Mouse (Mus musculus) megakaryocyte, embryonic 14.5 days (primary cell): ENCODE data around the gene Zranb3. TPM values are rescaled to one million over a fixed set of nuclear protein-coding genes. Genes with fewer than 3 reads are reported as not detected.
A peak's percentile ranks its signal among the peaks of the same experiment; 100 is the strongest.

Source experiments
- H3K27me3 ChIP-seq: replicated peaks from 2 replicates; pipeline ENCODE3; 2012; ENCODE audit warnings: inconsistent platforms
- H3K36me3 ChIP-seq: replicated peaks from 2 replicates; pipeline ENCODE3; 2012; ENCODE audit warnings: low read length, inconsistent platforms, mixed read lengths
- H3K4me1 ChIP-seq: 2 replicates; pipeline ENCODE4 v1.6.1; 2012; ENCODE audit warnings: inconsistent platforms
- H3K4me3 ChIP-seq: replicated peaks from 2 replicates; pipeline ENCODE3; 2012; ENCODE audit warnings: moderate library complexity, mild to moderate bottlenecking, inconsistent platforms
- H3K9me3 ChIP-seq: 2 replicates; pipeline ENCODE4 v1.6.1; 2012; ENCODE audit warnings: inconsistent platforms
- FLI1 ChIP-seq: IDR thresholded peaks from 2 replicates; pipeline ENCODE4 v1.6.1; 2012; ENCODE audit warnings: low read length, inconsistent platforms, mixed read lengths
- GATA1 ChIP-seq: IDR thresholded peaks from 3 replicates; pipeline ENCODE4 v1.6.1; 2012; ENCODE audit warnings: mixed read lengths, low read length, inconsistent platforms, borderline replicate concordance
- polyA plus RNA-seq: library from polyadenylated mRNA; stranded (reverse); fragments of >175 nt; gene quantifications from 2 replicates; pipeline ENCODE4 v1.2.3, GENCODE M21; 2012; ENCODE audit warnings: low replicate concordance; ENCODE audit not compliant: insufficient read depth

Zranb3 gene
- polyA plus RNA-seq, 1 experiment = 0.64 TPM

DNA sequence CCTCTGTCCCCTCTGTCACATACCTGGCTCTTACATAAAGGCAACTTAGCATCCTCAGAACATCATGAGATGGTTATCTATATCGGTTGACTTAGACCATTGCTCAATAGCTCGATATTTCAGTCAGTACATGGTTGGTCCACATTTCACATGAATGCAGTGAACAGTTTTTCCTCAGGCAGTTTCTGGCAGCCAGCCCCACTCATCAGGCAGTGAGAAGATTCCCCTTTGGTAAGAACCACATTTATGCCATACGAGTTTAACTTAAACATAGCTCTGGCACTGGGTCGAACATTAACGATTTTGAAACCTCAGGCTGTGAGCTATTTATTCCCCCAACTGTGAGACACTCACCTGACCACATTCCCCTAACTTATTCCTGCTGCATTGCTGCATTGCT lies 154.1 kb downstream of the Zranb3 start:
- H3K4me1 ChIP-seq = peaks cover 29% of the 10 kb centered on the region
- H3K4me3 ChIP-seq = no peak overlapping the region
- peaks cover 11% of the 10 kb centered on the region for H3K9me3 ChIP-seq
- peaks cover 89% of the 10 kb centered on the region for H3K36me3 ChIP-seq
- TF ChIP-seq FLI1 = no peak
- no peak for TF ChIP-seq GATA1
- no peaks in the 10 kb centered on the region for H3K27me3 ChIP-seq

DNA sequence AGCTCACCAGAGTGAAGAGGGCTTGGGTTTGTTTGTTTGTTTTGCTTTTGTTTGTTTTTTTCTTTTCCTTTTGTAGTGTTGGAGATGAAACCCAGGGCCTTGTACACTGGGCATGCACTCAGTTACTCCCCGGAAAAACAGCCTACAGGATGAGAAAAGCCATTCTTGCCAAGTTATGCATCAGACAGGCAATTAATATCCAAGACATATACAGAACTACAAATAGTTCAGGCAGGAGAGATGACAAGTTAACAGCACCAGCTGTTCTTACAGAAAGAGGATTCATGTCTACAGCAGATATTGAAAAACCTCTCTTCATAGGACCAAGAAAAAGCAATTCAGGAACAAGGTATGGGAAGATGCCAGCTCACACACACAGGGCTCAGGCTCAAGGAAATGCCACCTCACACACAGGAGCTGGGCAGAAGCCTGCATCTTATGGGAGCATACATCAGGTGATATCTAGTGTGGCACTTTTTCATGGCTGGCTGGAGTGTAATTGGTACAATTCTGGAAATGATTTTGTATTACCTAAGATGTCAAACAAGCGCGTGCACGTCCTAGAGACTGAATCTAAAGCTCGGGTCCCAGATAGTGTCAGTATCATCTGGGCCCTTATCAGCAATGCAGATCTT lies 156.1 kb downstream of the Zranb3 start:
- Histone ChIP-seq H3K4me3 (peak overlapping the region; percentile 53), H3K36me3 (peaks cover 89% of the 10 kb centered on the region), H3K27me3 (no peaks in the 10 kb centered on the region), H3K4me1 (peaks cover 34% of the 10 kb centered on the region), H3K9me3 (peaks cover 11% of the 10 kb centered on the region)
- no peak; the same call in 2 of the 3 replicates for TF ChIP-seq GATA1

DNA sequence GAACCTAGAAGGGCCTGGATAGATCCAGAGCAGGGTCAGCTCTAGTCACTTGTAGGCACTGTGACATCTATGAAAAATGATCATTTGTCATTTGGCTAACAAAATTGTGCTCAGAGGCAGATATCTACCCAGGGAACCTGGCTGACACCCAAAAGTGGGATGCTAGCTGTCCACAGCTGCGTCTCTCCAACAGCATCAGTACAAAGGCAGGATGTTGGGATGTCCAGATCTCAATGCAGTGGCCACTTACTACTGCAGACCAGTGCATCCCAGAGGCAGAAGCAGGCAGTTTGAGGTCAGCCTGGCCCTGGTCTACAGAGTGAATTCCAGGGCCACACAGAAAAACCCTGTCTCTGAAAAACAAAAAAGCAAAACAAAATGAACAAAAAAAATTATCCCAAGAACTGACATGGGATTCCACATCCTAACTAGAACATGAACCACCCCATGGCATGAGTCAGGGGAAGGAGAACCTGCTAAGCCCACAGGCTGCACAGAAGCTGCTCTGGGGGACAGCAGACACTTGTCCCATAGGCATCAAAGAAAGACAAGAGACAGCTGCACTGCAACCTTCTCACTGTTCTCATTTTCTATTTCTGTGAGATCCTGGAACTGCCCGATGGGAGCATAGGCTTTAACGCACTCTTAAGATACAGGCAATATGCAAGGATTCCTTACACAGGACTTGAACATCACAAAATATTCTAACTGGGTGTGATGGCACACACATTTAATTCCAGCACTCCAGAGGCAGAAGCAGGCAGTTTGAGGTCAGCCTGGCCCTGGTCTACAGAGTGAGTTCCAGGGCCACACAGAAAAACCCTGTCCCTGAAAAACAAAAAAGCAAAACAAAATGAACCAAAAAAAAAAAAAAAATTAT lies 156.9 kb downstream of the Zranb3 start:
- peaks cover 89% of the 10 kb centered on the region for H3K36me3 ChIP-seq
- H3K27me3 ChIP-seq = no peaks in the 10 kb centered on the region
- no peak overlapping the region for H3K4me3 ChIP-seq
- no peak for TF ChIP-seq GATA1
- no peak for TF ChIP-seq FLI1
- H3K9me3 ChIP-seq = peaks cover 11% of the 10 kb centered on the region
- H3K4me1 ChIP-seq = peaks cover 37% of the 10 kb centered on the region

DNA sequence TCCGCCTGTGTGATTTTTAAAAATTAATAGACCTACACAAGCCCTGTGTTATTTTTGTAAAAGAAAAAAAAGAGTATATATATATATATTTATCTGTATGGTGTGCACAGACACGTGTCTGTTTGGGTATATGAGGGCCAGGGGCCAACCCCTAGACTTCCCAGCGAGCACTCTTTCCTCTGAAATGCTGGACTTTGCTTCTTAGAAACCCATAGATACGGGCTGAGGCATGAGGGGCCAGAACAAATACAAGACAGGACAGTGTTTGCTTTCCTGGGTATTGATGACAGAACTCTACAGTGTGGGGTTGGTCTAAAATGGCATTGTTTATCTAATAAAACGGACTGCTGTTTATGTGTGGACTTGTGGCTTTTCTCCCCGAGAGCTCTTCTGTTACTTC lies 159.3 kb downstream of the Zranb3 start:
- no peaks in the 10 kb centered on the region for H3K27me3 ChIP-seq
- TF ChIP-seq GATA1 (no peak), FLI1 (no peak)
- H3K4me3 ChIP-seq = no peak overlapping the region
- peaks cover 30% of the 10 kb centered on the region for H3K4me1 ChIP-seq
- peaks cover 99% of the 10 kb centered on the region for H3K36me3 ChIP-seq
- H3K9me3 ChIP-seq = peaks cover 14% of the 10 kb centered on the region

DNA sequence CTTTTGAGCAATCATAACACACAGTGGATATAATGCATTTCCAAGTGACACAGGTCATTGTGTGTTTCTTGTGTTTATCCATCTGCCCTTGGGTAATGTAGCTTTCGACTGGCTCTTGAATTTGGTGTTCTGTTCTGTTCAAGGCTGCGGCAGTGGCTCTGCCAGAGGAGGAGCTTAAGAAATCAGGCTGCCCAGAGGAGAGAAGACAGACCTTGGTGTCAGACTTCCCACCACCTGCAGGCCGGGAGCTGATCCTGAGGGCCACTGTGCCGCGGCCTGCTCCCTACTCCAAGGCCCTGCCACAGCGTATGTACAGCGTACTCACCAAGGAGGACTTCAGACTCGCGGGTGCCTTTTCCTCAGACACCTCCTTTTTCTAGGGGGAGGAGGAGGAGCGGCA lies 160.6 kb downstream of the Zranb3 start:
- peaks cover 3% of the 10 kb centered on the region; the same call in 1 of the 2 replicates for H3K9me3 ChIP-seq
- H3K27me3 ChIP-seq = no peaks in the 10 kb centered on the region
- peaks cover 99% of the 10 kb centered on the region for H3K36me3 ChIP-seq
- no peak overlapping the region for H3K4me3 ChIP-seq
- H3K4me1 ChIP-seq = peaks cover 36% of the 10 kb centered on the region
- TF ChIP-seq FLI1 (no peak), GATA1 (no peak)

DNA sequence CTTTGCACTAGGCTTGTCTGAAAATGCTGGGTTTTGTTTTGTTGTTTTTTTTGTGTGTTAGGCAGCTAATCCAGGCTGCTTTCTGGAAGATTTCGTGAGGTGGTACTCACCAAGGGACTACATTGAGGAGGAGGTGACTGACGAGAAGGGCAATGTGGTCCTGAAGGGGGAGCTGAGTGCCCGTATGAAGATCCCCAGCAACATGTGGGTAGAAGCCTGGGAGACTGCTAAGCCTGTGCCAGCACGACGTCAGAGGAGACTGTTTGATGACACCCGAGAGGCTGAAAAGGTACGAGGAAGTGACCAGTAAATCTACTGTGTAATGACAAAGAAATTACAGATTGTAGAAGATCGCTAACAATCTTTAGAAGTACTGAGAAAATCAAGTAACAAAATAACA lies 165.6 kb downstream of the Zranb3 start:
- Histone ChIP-seq H3K27me3 (no peaks in the 10 kb centered on the region), H3K4me3 (no peak overlapping the region), H3K9me3 (peaks cover 3% of the 10 kb centered on the region; the same call in 1 of the 2 replicates), H3K36me3 (peaks cover 98% of the 10 kb centered on the region), H3K4me1 (peaks cover 29% of the 10 kb centered on the region)
- TF ChIP-seq FLI1 (no peak), GATA1 (no peak)

DNA sequence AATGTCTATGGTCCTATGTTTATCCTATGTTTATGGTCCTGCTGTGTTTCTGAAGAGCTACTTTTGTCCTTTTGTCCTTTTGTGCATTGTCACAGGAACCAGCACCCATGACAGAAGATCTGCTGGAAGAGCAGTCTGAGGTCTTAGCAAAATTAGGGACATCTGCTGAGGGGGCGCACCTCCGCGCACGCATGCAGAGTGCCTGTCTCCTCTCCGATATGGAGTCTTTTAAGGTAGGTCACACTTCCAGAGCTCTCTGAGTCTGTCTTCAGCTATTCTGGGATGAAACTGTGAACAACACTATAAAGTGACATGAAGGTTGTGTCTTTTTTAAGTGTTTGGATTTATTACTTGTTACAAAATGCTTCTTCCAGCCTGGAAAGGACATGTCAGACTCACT lies 168.5 kb downstream of the Zranb3 start:
- TF ChIP-seq FLI1 = no peak
- no peak for TF ChIP-seq GATA1
- peaks cover 26% of the 10 kb centered on the region for H3K4me1 ChIP-seq
- peaks cover 94% of the 10 kb centered on the region for H3K36me3 ChIP-seq
- H3K4me3 ChIP-seq = no peak overlapping the region
- peaks cover 3% of the 10 kb centered on the region; the same call in 1 of the 2 replicates for H3K9me3 ChIP-seq
- no peaks in the 10 kb centered on the region for H3K27me3 ChIP-seq

DNA sequence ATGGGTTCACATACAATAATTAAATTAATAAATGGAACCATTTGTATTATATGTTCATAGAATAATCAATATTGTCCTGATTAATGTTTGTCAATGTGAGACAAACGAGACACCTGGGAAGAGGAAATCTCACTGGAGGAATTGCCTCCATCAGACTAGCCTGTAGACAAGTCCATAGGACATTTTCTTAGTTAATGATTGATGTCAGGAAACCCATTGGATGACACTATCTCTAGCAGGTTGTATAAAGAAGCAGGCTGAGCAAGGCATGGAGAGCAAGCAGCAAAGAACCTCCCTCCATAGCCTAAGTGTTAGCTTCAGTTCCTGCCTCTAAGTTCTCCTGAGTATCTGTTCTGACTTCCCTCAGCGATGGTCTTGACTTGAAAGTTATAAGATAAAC lies 169.4 kb downstream of the Zranb3 start:
- Histone ChIP-seq H3K9me3 (no peaks in the 10 kb centered on the region), H3K4me3 (no peak overlapping the region), H3K36me3 (peaks cover 91% of the 10 kb centered on the region), H3K27me3 (no peaks in the 10 kb centered on the region), H3K4me1 (peaks cover 21% of the 10 kb centered on the region)
- no peak for TF ChIP-seq GATA1
- TF ChIP-seq FLI1 = no peak

DNA sequence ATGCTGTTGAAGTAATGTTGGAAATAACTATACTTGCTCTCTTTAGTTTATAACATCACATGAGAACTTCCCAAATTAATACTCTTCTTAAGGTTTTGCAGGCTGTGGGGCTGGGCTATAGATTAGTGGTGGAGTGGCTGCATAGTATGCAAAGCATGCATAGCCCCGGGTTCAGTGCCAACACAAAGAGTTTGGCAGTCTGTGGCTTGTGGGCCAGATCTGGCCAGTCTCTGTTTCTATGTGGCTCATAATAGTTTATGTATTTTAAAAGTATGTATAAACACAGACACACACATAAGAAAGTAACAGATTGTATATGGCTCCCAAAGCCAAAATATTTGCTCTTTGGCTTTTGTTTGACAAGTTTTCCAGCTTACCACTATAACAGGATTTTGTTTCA lies 187.0 kb downstream of the Zranb3 start:
- Histone ChIP-seq H3K9me3 (no peaks in the 10 kb centered on the region), H3K4me3 (no peak overlapping the region), H3K4me1 (peaks cover 7% of the 10 kb centered on the region; the same call in 1 of the 2 replicates), H3K36me3 (peaks cover 77% of the 10 kb centered on the region), H3K27me3 (no peaks in the 10 kb centered on the region)
- TF ChIP-seq GATA1 (no peak), FLI1 (no peak)

DNA sequence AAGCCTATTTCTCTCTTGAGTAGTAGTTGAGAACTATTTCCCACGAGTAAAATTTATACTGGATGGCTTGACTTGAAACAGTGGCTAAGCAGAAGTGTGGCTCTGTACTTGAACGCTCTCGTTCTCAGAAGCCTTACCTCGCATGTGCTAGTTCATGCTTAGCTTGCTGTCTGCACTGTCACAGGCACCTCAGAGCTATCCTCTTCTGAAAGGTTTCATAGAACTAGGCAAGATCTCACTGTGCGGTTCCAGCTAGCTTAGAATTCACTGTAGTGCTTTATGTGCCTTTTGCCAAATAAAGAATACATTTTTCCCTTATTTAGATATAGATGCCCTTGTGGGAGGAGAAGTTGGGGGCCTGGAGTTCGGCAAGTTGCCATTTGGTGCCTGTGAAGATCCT lies 187.5 kb downstream of the Zranb3 start:
- Histone ChIP-seq H3K4me3 (no peak overlapping the region), H3K36me3 (peaks cover 77% of the 10 kb centered on the region), H3K9me3 (no peaks in the 10 kb centered on the region), H3K4me1 (peaks cover 7% of the 10 kb centered on the region; the same call in 1 of the 2 replicates), H3K27me3 (no peaks in the 10 kb centered on the region)
- TF ChIP-seq GATA1 (no peak), FLI1 (no peak)
